Mouse (Mus musculus): Measurements from ENCODE around the gene Tlk2.
"Not testable (repeated sequence)": the region's sequence is repeated elsewhere in the genome, so short reads cannot be mapped to it uniquely, and the experiment has no call there.

DNA sequence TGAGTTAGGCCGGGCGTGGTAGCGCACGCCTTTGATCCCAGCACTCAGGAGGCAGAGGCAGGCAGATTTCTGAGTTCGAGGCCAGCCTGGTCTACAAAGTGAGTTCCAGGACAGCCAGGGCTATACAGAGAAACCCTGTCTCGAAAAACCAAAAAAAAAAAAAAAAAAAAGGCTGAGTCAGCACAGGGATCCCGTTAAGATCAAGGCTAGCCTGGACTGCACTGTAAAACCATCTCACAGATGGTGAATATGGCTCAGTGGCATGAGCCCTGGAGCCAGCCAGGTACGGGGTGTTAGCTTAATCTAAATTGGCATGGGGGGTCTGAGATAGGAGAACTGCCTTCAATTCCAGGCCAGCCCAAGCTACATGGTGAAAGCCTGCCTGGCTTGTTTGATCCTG lies 38.1 kb upstream of the Tlk2 start:
- not testable (repeated sequence) for TF ChIP-seq USF1 (IDR thresholded peaks at IDR 0.05; ENCODE audit: low read depth); FOSL1 (IDR thresholded peaks at IDR 0.05; ENCODE audit: insufficient read depth, low read length, poor library complexity, severe bottlenecking)
